Mouse (Mus musculus): ENCODE results near the gene Actn1. TPM values are rescaled to one million over a fixed set of nuclear protein-coding genes. Genes with fewer than 3 reads are reported as not detected.

The Actn1 gene
- polyA plus RNA-seq, 1 experiment from 2014 or later, result 39.4 TPM

Other genes starting within 250 kb of the Actn1 start
- 149 and 151 TPM in 2 replicates for gene Zfp36l1, start 147.4 kb downstream of the Actn1 start, polyA plus RNA-seq (2015; fragmentation: Nextera tagmentation; extraction: Ambion mirVana)
- gene Dcaf5, start 176.2 kb upstream of the Actn1 start, polyA plus RNA-seq (2015; fragmentation: Nextera tagmentation; extraction: Ambion mirVana), result 14.2 and 15.4 TPM in 2 replicates
- gene Exd2, start 202.7 kb upstream of the Actn1 start, polyA plus RNA-seq (2015; fragmentation: Nextera tagmentation; extraction: Ambion mirVana), result 28.1 and 30.5 TPM in 2 replicates

Measured in embryonic facial prominence, embryonic 13.5 days (tissue).